Comparison of ENCODE assay signal across 21 mouse cellular contexts in genomic region chr17:26349741-26350140, GRCm38 (mm10).
A peak's percentile ranks its signal among the peaks of the same experiment; 100 is the strongest.
DNase-seq lines count a peak whose midpoint lies in the region; ATAC-seq and TF ChIP-seq lines count a peak whose summit lies in the region.
"Had no signal": no experiment of that assay in that cellular context is flagged by ENCODE, and none has a peak within 500 bp of the region (broad histone marks: within the 10 kb centered on the region; RNA-seq: fewer than 3 reads in every experiment).

No protein-coding gene starts in this region.

- H3K36me3 ChIP-seq in kidney, embryonic 14.5 days (ENCODE audit: control insufficient read depth, insufficient read depth, low read length), result no peaks in the 10 kb centered on the region
- H3K36me3 ChIP-seq: forebrain, embryonic 10.5 days; hindbrain, embryonic 13.5 days; lung, embryonic 15.5 days; neural tube, embryonic 15.5 days had no signal

- 0 out of 2 replicates have a peak, but pooled peaks cover 4% of the 10 kb centered on the region for H3K4me1 ChIP-seq in kidney, embryonic 14.5 days (ENCODE audit: control insufficient read depth, insufficient read depth, low read length)
- H3K4me1 ChIP-seq: forebrain, embryonic 10.5 days; hindbrain, embryonic 13.5 days; neural tube, embryonic 15.5 days had no signal

- H3K9ac ChIP-seq in kidney, embryonic 14.5 days (ENCODE audit: low read depth, low read length), result no peak overlapping the region
- H3K9ac ChIP-seq: forebrain, postnatal 0 days; hindbrain, embryonic 13.5 days; liver, embryonic 14.5 days; lung, embryonic 15.5 days; neural tube, embryonic 15.5 days had no signal

- H3K4me2 ChIP-seq in kidney, embryonic 14.5 days (replicated peaks; ENCODE audit: low read depth, low read length), result no peak overlapping the region
- H3K4me2 ChIP-seq: hindbrain, embryonic 13.5 days; lung, embryonic 15.5 days; midbrain, embryonic 11.5 days; neural tube, embryonic 15.5 days had no signal

- 65% methylated on average over 2 of the region's 2 CpGs for WGBS in kidney, embryonic 14.5 days

- H3K9me3 ChIP-seq in kidney, embryonic 14.5 days (ENCODE audit: control insufficient read depth, low read length), result no peaks in the 10 kb centered on the region
- H3K9me3 ChIP-seq: forebrain, embryonic 10.5 days; hindbrain, embryonic 13.5 days; lung, embryonic 15.5 days; neural tube, embryonic 15.5 days had no signal

- H3K27me3 ChIP-seq in kidney, embryonic 14.5 days (ENCODE audit: control insufficient read depth, insufficient read depth, low read length), result no peaks in the 10 kb centered on the region
- H3K27me3 ChIP-seq: hindbrain, embryonic 13.5 days; lung, embryonic 15.5 days; neural tube, embryonic 15.5 days had no signal

- DNase-seq in kidney, adult 11 months, result peak; percentile 53
- DNase-seq in layer of hippocampus, adult 2 months (ENCODE audit: low spot score in 2 of 2), result no peak
- DNase-seq in layer of hippocampus, postnatal 14 days (ENCODE audit: low spot score in 2 of 2), result no peak
- DNase-seq in NIH3T3 (ENCODE audit: low read depth), result peak; percentile 42
- peak; percentile 56 to 61 for DNase-seq in kidney, postnatal 36 days
- DNase-seq in T-cell, adult 2 months (ENCODE audit: low spot score), result no peak
- DNase-seq: adrenal gland, postnatal 36 days; cerebellum, adult 9-10 months; forebrain, postnatal 0 days; gastrocnemius, postnatal 14 days; heart, adult 18-20 months; heart, postnatal 36 days; thymus, adult 2 months; thymus, postnatal 4 days had no signal

- no peak for ATAC-seq in kidney, embryonic 14.5 days (ENCODE audit: low FRiP score, low TSS enrichment)

- TF ChIP-seq CTCF in layer of hippocampus, adult 2 months (conservative IDR thresholded peaks at IDR 0.05), result peak; percentile 25

- no peak overlapping the region for H3K27ac ChIP-seq in kidney, embryonic 14.5 days (ENCODE audit: low read depth, low read length)
- no peak overlapping the region for H3K27ac ChIP-seq in layer of hippocampus, adult 2 months
- H3K27ac ChIP-seq: forebrain, embryonic 10.5 days; hindbrain, embryonic 13.5 days; liver, embryonic 14.5 days; lung, embryonic 15.5 days; neural tube, embryonic 15.5 days had no signal

- H3K4me3 ChIP-seq in kidney, embryonic 14.5 days (ENCODE audit: low read length), result no peak overlapping the region
- H3K4me3 ChIP-seq in layer of hippocampus, adult 2 months, result no peak overlapping the region
- H3K4me3 ChIP-seq: forebrain, embryonic 10.5 days; hindbrain, embryonic 13.5 days; lung, embryonic 15.5 days; neural tube, embryonic 15.5 days had no signal

Comparison
In these comparisons a context has a peak if more than half of its experiments do, and no peak if none do; other contexts are left out.
1. DNase-seq: peak in kidney, adult 11 months (single experiment), NIH3T3 (single experiment) and kidney, postnatal 36 days (2 of 2); none in layer of hippocampus, adult 2 months (0 of 2), layer of hippocampus, postnatal 14 days (0 of 2) and T-cell, adult 2 months (single experiment).